Mouse (Mus musculus) heart, embryonic 12.5 days (tissue): Measurements from ENCODE around the gene 1700003F12Rik. TPM values are rescaled to one million over a fixed set of nuclear protein-coding genes. Genes with fewer than 3 reads are reported as not detected.

Experiments
- ATAC-seq: fragments of 200-750 bp; cut with Nextera tagmentation; 2 replicates; pipeline ENCODE4 v1.8.0; 2017; ENCODE audit warnings: moderate TSS enrichment, moderate library complexity; ENCODE audit not compliant: insufficient number of reproducible peaks, low FRiP score
- H3K27ac ChIP-seq: fragments of 300-500 bp; sonication (generic); 2 replicates; pipeline ENCODE4 v1.5.1; 2016; ENCODE audit warnings: mild to moderate bottlenecking, moderate library complexity; ENCODE audit not compliant: poor library complexity, severe bottlenecking
- H3K27me3 ChIP-seq: fragments of 300-500 bp; sonication (generic); replicated peaks from 2 replicates; pipeline ENCODE4 v1.6.1; 2016; ENCODE audit warnings: mild to moderate bottlenecking, moderate library complexity
- H3K36me3 ChIP-seq: fragments of 300-500 bp; sonication (generic); 2 replicates; pipeline ENCODE4 v1.6.1; 2016; ENCODE audit warnings: mild to moderate bottlenecking, moderate library complexity
- H3K4me1 ChIP-seq: fragments of 300-500 bp; sonication (generic); replicated peaks from 2 replicates; pipeline ENCODE4 v1.6.1; 2016; ENCODE audit warnings: mild to moderate bottlenecking
- H3K4me2 ChIP-seq: fragments of 300-500 bp; sonication (generic); 2 replicates; pipeline ENCODE4 v1.6.1; 2016; ENCODE audit warnings: mild to moderate bottlenecking, moderate library complexity
- H3K4me3 ChIP-seq: fragments of 300-500 bp; sonication (generic); 2 replicates; pipeline ENCODE4 v1.5.1; 2016; ENCODE audit warnings: mild to moderate bottlenecking
- H3K9ac ChIP-seq: fragments of 300-500 bp; sonication (generic); 2 replicates; pipeline ENCODE4 v1.6.1; 2016; ENCODE audit warnings: mild to moderate bottlenecking, moderate library complexity
- H3K9me3 ChIP-seq: fragments of 300-500 bp; sonication (generic); replicated peaks from 2 replicates; pipeline ENCODE4 v1.6.1; 2016; ENCODE audit warnings: mild to moderate bottlenecking, moderate library complexity
- WGBS: fragments of 180-500 bp; shearing (Covaris S2); methylation state at CpG from one replicate; pipeline ENCODE4 v1.1.7; 2016; 5-methylcytosine and 5-hydroxymethylcytosine counted together
- polyA plus RNA-seq: library from polyadenylated mRNA; unstranded; fragments of >200 nt; fragmentation: Nextera tagmentation; extraction: Ambion mirVana; gene quantifications from 2 replicates; pipeline ENCODE4 v1.2.1, GENCODE M21; 2016

Gene 1700003F12Rik
- polyA plus RNA-seq, 1 experiment from 2014 or later, result 0.78 TPM

DNA sequence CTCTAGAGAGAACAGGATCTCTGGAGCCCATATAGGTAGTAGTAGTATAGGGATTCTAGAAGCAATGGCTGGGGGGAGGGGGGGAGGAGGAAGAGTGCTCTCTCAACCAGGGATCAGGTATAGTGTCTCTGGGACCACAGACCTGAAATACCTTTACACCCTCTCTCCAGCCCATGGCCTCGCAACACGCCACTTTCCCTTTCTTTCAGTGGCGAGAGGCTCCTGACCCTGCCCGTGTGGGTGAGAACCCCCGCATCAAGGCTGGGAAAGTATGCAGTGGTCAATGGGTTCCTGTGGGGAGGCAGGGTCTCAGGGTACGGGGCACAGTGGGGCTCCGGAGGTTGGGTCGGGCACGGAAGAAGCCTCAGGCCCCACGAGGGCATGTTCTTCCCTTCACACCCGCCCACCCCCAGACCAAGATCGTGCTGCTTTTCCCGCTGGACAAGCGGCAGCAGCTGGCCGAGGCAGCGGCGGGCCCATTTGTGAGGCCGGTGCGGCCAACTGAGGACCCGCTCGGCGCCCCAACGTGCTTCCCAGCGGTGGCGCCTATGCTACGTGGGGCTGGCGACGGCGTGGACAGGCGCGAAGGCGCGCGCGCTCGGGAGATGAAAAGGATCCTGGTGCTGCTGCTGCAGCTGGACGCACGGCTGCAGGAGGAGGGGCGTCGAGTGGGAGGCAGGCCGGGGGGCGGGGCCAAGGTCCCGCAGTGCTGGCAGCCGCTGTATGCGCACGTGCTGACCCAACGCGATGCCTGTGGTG, 2.4 kb downstream of the 1700003F12Rik start:
- Histone ChIP-seq H3K27ac (no peak overlapping the region), H3K4me2 (peak overlapping the region; percentile 91), H3K9ac (peak overlapping the region; percentile 57), H3K4me1 (peaks cover 28% of the 10 kb centered on the region), H3K36me3 (no peaks in the 10 kb centered on the region), H3K4me3 (peak overlapping the region; percentile 51), H3K27me3 (peaks cover 34% of the 10 kb centered on the region), H3K9me3 (no peaks in the 10 kb centered on the region)
- peak; percentile 70 for ATAC-seq
- WGBS, result 4% methylated on average over 48 of the region's 48 CpGs

- H3K4me3 ChIP-seq, result peak overlapping the region; percentile 51
- no peaks in the 10 kb centered on the region for H3K9me3 ChIP-seq
- H3K27ac ChIP-seq, result no peak overlapping the region
- H3K36me3 ChIP-seq, result no peaks in the 10 kb centered on the region
- peak overlapping the region; percentile 91 for H3K4me2 ChIP-seq
- ATAC-seq, result no peak
- WGBS, result 14% methylated on average over 20 of the region's 20 CpGs
- peaks cover 38% of the 10 kb centered on the region for H3K27me3 ChIP-seq
- H3K9ac ChIP-seq, result no peak overlapping the region
- H3K4me1 ChIP-seq, result peaks cover 30% of the 10 kb centered on the region
Measured at GRCm38 (mm10) chr2:154549886-154550189, 3.0 kb downstream of the 1700003F12Rik start.

- no peaks in the 10 kb centered on the region for H3K9me3 ChIP-seq
- no peak for ATAC-seq
- no peak overlapping the region for H3K9ac ChIP-seq
- H3K36me3 ChIP-seq, result no peaks in the 10 kb centered on the region
- H3K27ac ChIP-seq, result no peak overlapping the region
- H3K4me2 ChIP-seq, result no peak overlapping the region
- H3K4me3 ChIP-seq, result no peak overlapping the region
- H3K27me3 ChIP-seq, result peaks cover 38% of the 10 kb centered on the region
- peaks cover 39% of the 10 kb centered on the region for H3K4me1 ChIP-seq
- WGBS, result 58% methylated on average over 2 of the region's 2 CpGs
Measured at GRCm38 (mm10) chr2:154550937-154551336, 4.1 kb downstream of the 1700003F12Rik start.

DNA sequence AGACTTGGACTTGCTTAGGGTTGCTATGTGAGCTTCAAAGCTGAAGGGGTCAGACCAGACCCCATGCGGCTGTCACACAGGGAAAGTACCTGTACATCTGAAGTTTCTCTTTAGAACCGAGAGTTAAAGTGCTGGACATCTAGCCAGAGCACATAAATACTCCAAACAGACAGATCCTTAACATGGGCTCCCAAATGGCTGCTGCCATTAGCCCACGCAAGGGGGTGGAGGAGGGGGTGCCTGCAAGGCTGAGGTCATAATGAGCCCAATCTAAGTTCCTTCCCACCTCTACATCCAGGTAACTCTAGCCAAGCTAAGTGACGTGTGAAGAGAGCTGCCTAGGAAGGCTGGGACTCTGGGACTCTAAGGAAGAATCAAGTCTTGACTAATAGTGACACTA, 4.6 kb downstream of the 1700003F12Rik start, which contains the start of gene Actl10:
TSS of gene Actl10 (plus strand) at position 301 of the 400 bp plus-strand sequence.
- H3K4me3 ChIP-seq, result peak within 1 kb of the TSS; percentile 32
- H3K4me1 ChIP-seq, result peaks cover 39% of the 10 kb centered on the region
- peak within 1 kb of the TSS; percentile 42 for H3K9ac ChIP-seq
- H3K27me3 ChIP-seq, result peaks cover 38% of the 10 kb centered on the region
- H3K27ac ChIP-seq, result no peak within 1 kb of the TSS
- H3K36me3 ChIP-seq, result no peaks in the 10 kb centered on the region
- ATAC-seq, result no peak
- H3K4me2 ChIP-seq, result peak within 1 kb of the TSS; percentile 65
- 71% methylated on average over 4 of the region's 4 CpGs for WGBS
- H3K9me3 ChIP-seq, result no peaks in the 10 kb centered on the region

- peaks cover 38% of the 10 kb centered on the region for H3K27me3 ChIP-seq
- no peak overlapping the region for H3K27ac ChIP-seq
- no peak overlapping the region for H3K9ac ChIP-seq
- WGBS, result 24% methylated on average over 21 of the region's 21 CpGs
- peak; percentile 18; the same call in 1 of the 2 replicates for ATAC-seq
- H3K36me3 ChIP-seq, result no peaks in the 10 kb centered on the region
- H3K4me3 ChIP-seq, result peak overlapping the region; percentile 32
- H3K9me3 ChIP-seq, result no peaks in the 10 kb centered on the region
- peaks cover 40% of the 10 kb centered on the region for H3K4me1 ChIP-seq
- peak overlapping the region; percentile 65 for H3K4me2 ChIP-seq
Measured at GRCm38 (mm10) chr2:154551927-154552326, 5.0 kb downstream of the 1700003F12Rik start.

DNA sequence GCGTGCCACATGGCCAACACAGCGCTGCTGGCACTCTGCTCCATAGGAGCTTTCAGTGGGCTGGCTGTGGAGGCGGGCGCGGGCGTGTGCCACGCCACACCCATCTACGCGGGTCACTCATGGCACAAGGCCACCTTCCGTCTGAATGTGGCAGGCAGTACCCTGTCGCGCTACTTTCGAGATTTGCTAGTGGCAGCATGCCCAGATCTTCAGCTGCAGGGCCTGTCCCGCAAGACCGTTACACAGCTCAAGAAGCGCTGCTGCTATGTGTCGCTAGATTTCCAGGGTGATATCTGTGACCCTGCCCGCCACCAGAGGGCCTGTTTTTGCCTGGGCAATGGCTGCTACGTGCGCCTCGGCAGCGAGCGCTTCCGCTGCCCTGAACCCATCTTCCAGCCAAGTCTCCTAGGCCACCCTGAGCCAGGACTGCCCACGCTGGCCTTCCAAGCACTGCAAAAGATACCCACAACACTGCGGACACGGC, 5.6 kb downstream of the 1700003F12Rik start:
- Histone ChIP-seq H3K9ac (peak overlapping the region; percentile 42), H3K4me2 (peak overlapping the region; percentile 65), H3K9me3 (no peaks in the 10 kb centered on the region), H3K4me1 (peaks cover 46% of the 10 kb centered on the region), H3K27ac (no peak overlapping the region), H3K27me3 (peaks cover 38% of the 10 kb centered on the region), H3K4me3 (peak overlapping the region; percentile 32), H3K36me3 (no peaks in the 10 kb centered on the region)
- peak; percentile 15; the same call in 1 of the 2 replicates for ATAC-seq
- WGBS, result 17% methylated on average over 27 of the region's 27 CpGs

DNA sequence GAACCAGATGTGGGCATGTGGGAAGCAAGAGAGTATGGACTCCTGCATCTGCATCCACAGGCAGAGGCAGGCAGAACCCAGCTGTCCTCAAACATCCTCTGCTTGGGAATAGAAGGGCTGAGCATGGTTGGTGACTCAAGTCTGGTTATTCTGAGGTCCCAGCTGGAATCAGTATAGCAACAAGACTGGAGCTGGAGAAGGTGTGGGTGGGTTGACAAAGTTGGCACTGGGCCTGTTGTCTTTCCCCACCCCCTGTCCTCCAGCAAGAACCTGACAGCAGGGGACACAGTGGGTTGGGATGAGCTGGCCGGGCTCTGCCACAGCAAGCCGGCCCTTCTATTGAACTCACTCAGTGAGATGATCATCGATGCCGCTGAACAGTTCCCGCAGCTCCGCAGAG, 8.3 kb downstream of the 1700003F12Rik start:
- WGBS, result 78% methylated on average over 6 of the region's 6 CpGs
- Histone ChIP-seq H3K36me3 (peaks cover 1% of the 10 kb centered on the region; the same call in 1 of the 2 replicates), H3K27ac (no peak overlapping the region), H3K9ac (no peak overlapping the region), H3K4me2 (no peak overlapping the region), H3K27me3 (peaks cover 33% of the 10 kb centered on the region), H3K4me3 (no peak overlapping the region), H3K9me3 (no peaks in the 10 kb centered on the region), H3K4me1 (peaks cover 47% of the 10 kb centered on the region)
- no peak for ATAC-seq

DNA sequence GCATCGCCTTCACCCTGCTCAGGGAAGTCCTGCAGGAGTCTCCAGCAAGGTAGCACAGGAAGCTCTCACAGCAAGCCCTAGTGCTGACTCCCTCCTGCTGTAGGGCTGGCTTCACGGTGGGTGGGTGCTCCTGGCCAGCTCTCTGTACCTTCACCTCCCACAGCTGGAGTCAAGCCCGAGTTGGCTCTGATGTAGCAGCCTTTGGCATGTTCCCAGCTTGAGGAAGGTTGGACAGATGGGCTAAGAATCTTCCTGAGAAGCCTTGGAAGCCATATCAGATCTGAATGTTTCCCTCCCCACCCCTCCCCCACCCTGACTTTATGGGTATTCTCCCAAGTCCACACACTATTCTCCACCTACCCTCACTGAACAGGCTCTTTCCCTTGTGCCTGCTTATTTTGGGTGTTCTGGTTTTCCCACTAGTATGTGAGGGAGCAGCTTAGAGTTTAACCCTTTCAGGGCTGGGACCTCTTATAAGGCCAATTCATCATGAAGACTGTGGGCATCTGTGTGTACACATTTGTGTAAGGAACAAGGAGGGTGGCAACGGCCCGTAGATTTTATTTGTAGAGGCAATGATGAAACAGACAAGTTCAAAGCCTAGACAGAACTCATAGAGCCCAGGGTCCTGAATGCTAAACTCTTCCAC, 10.4 kb downstream of the 1700003F12Rik start:
- no peak overlapping the region for H3K4me3 ChIP-seq
- 54% methylated on average over 5 of the region's 5 CpGs for WGBS
- no peak overlapping the region for H3K27ac ChIP-seq
- H3K36me3 ChIP-seq, result peaks cover 17% of the 10 kb centered on the region
- H3K27me3 ChIP-seq, result peaks cover 12% of the 10 kb centered on the region; the same call in 1 of the 2 replicates
- no peak overlapping the region for H3K9ac ChIP-seq
- peaks cover 38% of the 10 kb centered on the region for H3K4me1 ChIP-seq
- no peaks in the 10 kb centered on the region for H3K9me3 ChIP-seq
- ATAC-seq, result no peak
- no peak overlapping the region for H3K4me2 ChIP-seq

GRCm38 (mm10) chr2:154558264-154559039, 11.6 kb downstream of the 1700003F12Rik start, which contains the start of gene Necab3:
Gene Necab3, minus strand, starts transcription at chr2:154558890.
- no peak within 1 kb of the TSS for H3K27ac ChIP-seq
- 0 out of 2 replicates have a peak, but pooled peaks cover 5% of the 10 kb centered on the region for H3K27me3 ChIP-seq
- H3K4me2 ChIP-seq, result peak within 1 kb of the TSS; percentile 68
- H3K36me3 ChIP-seq, result peaks cover 26% of the 10 kb centered on the region
- no peaks in the 10 kb centered on the region for H3K9me3 ChIP-seq
- WGBS, result 6% methylated on average over 33 of the region's 34 CpGs
- ATAC-seq, result peak; percentile 47; the same call in 1 of the 2 replicates
- H3K4me1 ChIP-seq, result peaks cover 34% of the 10 kb centered on the region
- H3K4me3 ChIP-seq, result peak within 1 kb of the TSS; percentile 37
- H3K9ac ChIP-seq, result peak within 1 kb of the TSS; percentile 31; the same call in 1 of the 2 replicates

- 90% methylated on average over 22 of the region's 22 CpGs for WGBS
- H3K4me1 ChIP-seq, result peaks cover 36% of the 10 kb centered on the region
- H3K27me3 ChIP-seq, result no peaks in the 10 kb centered on the region
- no peak overlapping the region for H3K4me2 ChIP-seq
- peaks cover 36% of the 10 kb centered on the region for H3K36me3 ChIP-seq
- no peak overlapping the region for H3K9ac ChIP-seq
- ATAC-seq, result no peak
- no peak overlapping the region for H3K27ac ChIP-seq
- no peaks in the 10 kb centered on the region for H3K9me3 ChIP-seq
- no peak overlapping the region for H3K4me3 ChIP-seq
Measured at GRCm38 (mm10) chr2:154563612-154564170, 16.8 kb downstream of the 1700003F12Rik start.
